Mouse (Mus musculus) hindbrain, embryonic 14.5 days (tissue): Measurements from ENCODE around the gene Olfr449. TPM values are rescaled to one million over a fixed set of nuclear protein-coding genes. Genes with fewer than 3 reads are reported as not detected.

ENCODE experiments used
- ATAC-seq: fragments of 200-750 bp; cut with Nextera tagmentation; 2 replicates; pipeline ENCODE4 v1.8.0; 2017; ENCODE audit warnings: moderate number of reproducible peaks, mild to moderate bottlenecking, moderate TSS enrichment, moderate library complexity; ENCODE audit not compliant: low FRiP score
- DNase-seq: peaks from one replicate; pipeline ENCODE4 v3.0.0-alpha.2; 2015; ENCODE audit warnings: low spot score
- H3K27ac ChIP-seq: fragments of 300-500 bp; sonication (generic); 2 replicates; pipeline ENCODE4 v1.5.1; 2014; ENCODE audit warnings: mild to moderate bottlenecking, moderate library complexity
- H3K27me3 ChIP-seq: fragments of 300-500 bp; sonication (generic); 2 replicates; pipeline ENCODE4 v1.6.1; 2014; ENCODE audit warnings: mild to moderate bottlenecking, low read length, mixed read lengths; ENCODE audit not compliant: control insufficient read depth, insufficient read depth
- H3K36me3 ChIP-seq: fragments of 300-500 bp; sonication (generic); replicated peaks from 2 replicates; pipeline ENCODE4 v1.6.1; 2014; ENCODE audit not compliant: control insufficient read depth, insufficient read depth
- H3K4me1 ChIP-seq: fragments of 300-500 bp; sonication (generic); replicated peaks from 2 replicates; pipeline ENCODE4 v1.6.1; 2014; ENCODE audit warnings: antibody characterized with exemption, low read length, mixed read lengths; ENCODE audit not compliant: control insufficient read depth, insufficient read depth
- H3K4me2 ChIP-seq: fragments of 300-500 bp; sonication (generic); replicated peaks from 2 replicates; pipeline ENCODE4 v1.6.1; 2014; ENCODE audit warnings: mild to moderate bottlenecking, moderate library complexity
- H3K4me3 ChIP-seq: fragments of 300-500 bp; sonication (generic); replicated peaks from 2 replicates; pipeline ENCODE4 v1.5.1; 2014; ENCODE audit warnings: mild to moderate bottlenecking, low read length
- H3K9ac ChIP-seq: fragments of 300-500 bp; sonication (generic); 2 replicates; pipeline ENCODE4 v1.6.1; 2014
- H3K9me3 ChIP-seq: fragments of 300-500 bp; sonication (generic); 2 replicates; pipeline ENCODE4 v1.6.1; 2016; ENCODE audit warnings: low read length; ENCODE audit not compliant: control insufficient read depth
- WGBS: fragments of 180-500 bp; shearing (Covaris S2); extraction: QIAGEN DNeasy Blood & Tissue Kit; methylation state at CpG from one replicate; pipeline ENCODE4 v1.1.7; 2014; 5-methylcytosine and 5-hydroxymethylcytosine counted together
- polyA plus RNA-seq: library from polyadenylated mRNA; unstranded; fragments of >200 nt; fragmentation: Nextera tagmentation; extraction: Ambion mirVana; gene quantifications from 2 replicates; pipeline ENCODE4 v1.2.1, GENCODE M21; 2014

The Olfr449 gene
- not detected in 2 replicates for polyA plus RNA-seq

- H3K4me1 ChIP-seq = no peaks in the 10 kb centered on the region
These were observed at the start of gene Olfr449 for GRCm38 (mm10) chr6:42834084-42834483. Gene Olfr449, plus strand, starts transcription at chr6:42834384.

GRCm38 (mm10) chr6:42784793-42785192 is 49.4 kb upstream of the Olfr449 start, which contains the start of gene Olfr452:
Gene Olfr452, plus strand, starts transcription at chr6:42785093.
- H3K36me3 ChIP-seq = no peaks in the 10 kb centered on the region
- no peak within 1 kb of the TSS for H3K4me3 ChIP-seq
- no peaks in the 10 kb centered on the region for H3K4me1 ChIP-seq
- no peaks in the 10 kb centered on the region for H3K9me3 ChIP-seq
- H3K27me3 ChIP-seq = no peaks in the 10 kb centered on the region
- H3K4me2 ChIP-seq = no peak within 1 kb of the TSS
- no peak within 1 kb of the TSS for H3K9ac ChIP-seq
- no peak within 1 kb of the TSS for H3K27ac ChIP-seq
- no peak for ATAC-seq
- DNase-seq = no peak

More at GRCm38 (mm10) chr6:42834084-42834483, at the start of gene Olfr449:
- Histone ChIP-seq H3K9ac (no peak within 1 kb of the TSS), H3K27ac (no peak within 1 kb of the TSS), H3K4me3 (no peak within 1 kb of the TSS), H3K4me2 (no peak within 1 kb of the TSS), H3K9me3 (no peaks in the 10 kb centered on the region), H3K27me3 (no peaks in the 10 kb centered on the region), H3K36me3 (no peaks in the 10 kb centered on the region)
- no peak for DNase-seq
- no peak for ATAC-seq

GRCm38 (mm10) chr6:42790247-42790948 is 43.8 kb upstream of the Olfr449 start:
- Histone ChIP-seq H3K9ac (no peak overlapping the region), H3K4me3 (no peak overlapping the region), H3K27ac (0 out of 2 replicates have a peak overlapping the region, but pooled peaks have one; percentile 54), H3K4me1 (no peaks in the 10 kb centered on the region), H3K27me3 (no peaks in the 10 kb centered on the region), H3K4me2 (no peak overlapping the region), H3K36me3 (no peaks in the 10 kb centered on the region), H3K9me3 (no peaks in the 10 kb centered on the region)
- ATAC-seq (peak; percentile 24; the same call in 1 of the 2 replicates), DNase-seq (no peak)
- WGBS = 43% methylated on average over 4 of the region's 4 CpGs

GRCm38 (mm10) chr6:42790949-42791556 is 43.1 kb upstream of the Olfr449 start:
- Histone ChIP-seq H3K4me3 (no peak overlapping the region), H3K27ac (no peak overlapping the region), H3K9me3 (no peaks in the 10 kb centered on the region), H3K27me3 (no peaks in the 10 kb centered on the region), H3K9ac (no peak overlapping the region), H3K4me1 (no peaks in the 10 kb centered on the region), H3K36me3 (no peaks in the 10 kb centered on the region), H3K4me2 (no peak overlapping the region)
- DNase-seq (peak; percentile 25), ATAC-seq (peak; percentile 53; the same call in 1 of the 2 replicates)
- WGBS = 66% methylated on average over 9 of the region's 9 CpGs

GRCm38 (mm10) chr6:42794982-42795381 is 39.2 kb upstream of the Olfr449 start:
- ATAC-seq (no peak), DNase-seq (no peak)
- WGBS = 91% methylated on average over 3 of the region's 3 CpGs
- Histone ChIP-seq H3K4me3 (no peak overlapping the region), H3K9ac (no peak overlapping the region), H3K27me3 (no peaks in the 10 kb centered on the region), H3K36me3 (no peaks in the 10 kb centered on the region), H3K4me2 (no peak overlapping the region), H3K9me3 (no peaks in the 10 kb centered on the region), H3K27ac (no peak overlapping the region), H3K4me1 (no peaks in the 10 kb centered on the region)

GRCm38 (mm10) chr6:42811639-42812038 is 22.5 kb upstream of the Olfr449 start, which contains the start of gene Olfr450:
Gene Olfr450, plus strand, starts transcription at chr6:42811939.
- Histone ChIP-seq H3K36me3 (no peaks in the 10 kb centered on the region), H3K4me1 (no peaks in the 10 kb centered on the region), H3K4me3 (no peak within 1 kb of the TSS), H3K9me3 (no peaks in the 10 kb centered on the region), H3K27ac (no peak within 1 kb of the TSS), H3K4me2 (no peak within 1 kb of the TSS), H3K27me3 (no peaks in the 10 kb centered on the region), H3K9ac (no peak within 1 kb of the TSS)
- ATAC-seq = no peak
- no peak for DNase-seq
- 91% methylated on average over 1 of the region's 1 CpGs for WGBS

GRCm38 (mm10) chr6:42860222-42860819 is 26.1 kb downstream of the Olfr449 start:
- ATAC-seq (peak; percentile 70; the same call in 1 of the 2 replicates), DNase-seq (peak; percentile 93)
- H3K4me2 ChIP-seq = no peak overlapping the region
- no peak overlapping the region for H3K9ac ChIP-seq
- H3K4me3 ChIP-seq = no peak overlapping the region
- H3K27ac ChIP-seq = no peak overlapping the region
- WGBS = 17% methylated on average over 4 of the region's 4 CpGs
- no peaks in the 10 kb centered on the region for H3K36me3 ChIP-seq
- H3K4me1 ChIP-seq = no peaks in the 10 kb centered on the region
- H3K9me3 ChIP-seq = no peaks in the 10 kb centered on the region
- H3K27me3 ChIP-seq = no peaks in the 10 kb centered on the region

- no peak overlapping the region for H3K27ac ChIP-seq
- no peak overlapping the region for H3K9ac ChIP-seq
- 86% methylated on average over 3 of the region's 3 CpGs for WGBS
- DNase-seq = no peak
- ATAC-seq = no peak
- no peaks in the 10 kb centered on the region for H3K36me3 ChIP-seq
- H3K4me2 ChIP-seq = no peak overlapping the region
- no peak overlapping the region for H3K4me3 ChIP-seq
- no peaks in the 10 kb centered on the region for H3K4me1 ChIP-seq
- H3K27me3 ChIP-seq = no peaks in the 10 kb centered on the region
- H3K9me3 ChIP-seq = no peaks in the 10 kb centered on the region
These were observed 35.5 kb downstream of the Olfr449 start for GRCm38 (mm10) chr6:42869695-42870094.

- H3K36me3 ChIP-seq = no peaks in the 10 kb centered on the region
- DNase-seq (no peak), ATAC-seq (no peak)
- no peak overlapping the region for H3K4me3 ChIP-seq
- H3K4me1 ChIP-seq = no peaks in the 10 kb centered on the region
- no peak overlapping the region for H3K4me2 ChIP-seq
- no peak overlapping the region for H3K27ac ChIP-seq
- no peak overlapping the region for H3K9ac ChIP-seq
- H3K9me3 ChIP-seq = no peaks in the 10 kb centered on the region
- no peaks in the 10 kb centered on the region for H3K27me3 ChIP-seq
These were observed 42.1 kb downstream of the Olfr449 start for GRCm38 (mm10) chr6:42876323-42876722.
